Mouse (Mus musculus) erythroblast, embryonic 14.5 days (primary cell): ENCODE results near the gene Tmem258. TPM values are rescaled to one million over a fixed set of nuclear protein-coding genes. Genes with fewer than 3 reads are reported as not detected.

ENCODE experiments used
- H3K27me3 ChIP-seq: 2 replicates; pipeline ENCODE4 v1.6.1; 2012; ENCODE audit warnings: inconsistent platforms; ENCODE audit not compliant: control insufficient read depth
- H3K36me3 ChIP-seq: 2 replicates; pipeline ENCODE4 v1.6.1; 2012; ENCODE audit warnings: mild to moderate bottlenecking, inconsistent platforms; ENCODE audit not compliant: control insufficient read depth
- H3K4me1 ChIP-seq: 2 replicates; pipeline ENCODE4 v1.6.1; 2012; ENCODE audit warnings: inconsistent platforms; ENCODE audit not compliant: control insufficient read depth
- H3K4me3 ChIP-seq: replicated peaks from 2 replicates; pipeline ENCODE3; 2012; ENCODE audit warnings: moderate library complexity, mild to moderate bottlenecking, inconsistent platforms
- H3K9me3 ChIP-seq: 2 replicates; pipeline ENCODE4 v1.6.1; 2012; ENCODE audit warnings: low read length, inconsistent platforms, mixed read lengths; ENCODE audit not compliant: control insufficient read depth
- GATA1 ChIP-seq: IDR thresholded peaks from 2 replicates; pipeline ENCODE4 v1.6.1; 2012; ENCODE audit warnings: low read length, inconsistent platforms, mixed read lengths
- TAL1 ChIP-seq: IDR thresholded peaks from 3 replicates; pipeline ENCODE4 v1.6.1; 2012; ENCODE audit warnings: low read length, inconsistent platforms, mixed read lengths
- polyA plus RNA-seq: library from polyadenylated mRNA; stranded (reverse); fragments of >175 nt; gene quantifications from 2 replicates; pipeline ENCODE4 v1.2.3, GENCODE M21; 2012

Tmem258 gene
- polyA plus RNA-seq, 1 experiment, result 1.6 TPM

- Histone ChIP-seq H3K27me3 (no peaks in the 10 kb centered on the region), H3K36me3 (peaks cover 42% of the 10 kb centered on the region), H3K9me3 (no peaks in the 10 kb centered on the region), H3K4me1 (peaks cover 51% of the 10 kb centered on the region), H3K4me3 (peak within 1 kb of the TSS; percentile 91)
- no peak for TF ChIP-seq GATA1
- no peak for TF ChIP-seq TAL1
Measured at GRCm38 (mm10) chr19:10182670-10183298, 21.0 kb upstream of the Tmem258 start, which contains the start of gene Fads1. Gene Fads1 (plus strand): TSS chr19:10182888.

DNA sequence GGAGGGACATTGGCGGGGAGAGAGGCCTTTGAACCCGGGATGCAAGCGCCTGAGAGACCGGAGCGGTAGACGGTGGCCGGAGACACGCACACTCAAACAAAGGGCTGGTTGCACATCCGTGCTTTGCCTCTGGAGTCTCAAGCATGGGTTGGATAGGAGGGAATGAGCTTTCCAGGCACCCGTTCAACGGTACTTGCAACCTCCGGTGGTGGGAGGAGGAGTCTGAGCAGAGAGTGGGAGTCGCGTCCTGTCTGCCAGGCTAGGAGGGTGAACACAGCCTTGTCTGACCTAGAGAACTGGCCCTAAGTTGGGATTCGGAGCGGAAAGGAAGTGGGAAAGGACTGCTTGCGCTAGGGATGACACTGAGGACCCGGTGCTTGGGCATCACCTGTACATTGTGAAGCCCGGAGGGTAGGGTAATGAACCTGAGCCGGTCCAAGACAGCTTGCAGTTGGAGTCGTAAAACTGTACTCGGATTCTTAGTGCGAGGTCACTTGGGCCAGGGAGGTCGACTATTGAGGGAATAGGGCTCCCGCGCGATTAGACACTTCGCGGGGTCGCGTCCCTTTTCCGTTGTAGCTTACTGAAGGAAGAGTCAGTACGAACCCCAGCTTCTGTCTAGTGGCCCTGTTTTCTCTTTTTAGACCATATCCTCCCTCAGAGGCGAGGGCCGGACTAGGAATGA is 20.4 kb upstream of the Tmem258 start:
- peak overlapping the region; percentile 91 for H3K4me3 ChIP-seq

GRCm38 (mm10) chr19:10184096-10184495 is 19.7 kb upstream of the Tmem258 start:
- Histone ChIP-seq H3K4me3 (peak overlapping the region; percentile 91), H3K4me1 (peaks cover 51% of the 10 kb centered on the region), H3K9me3 (no peaks in the 10 kb centered on the region), H3K36me3 (peaks cover 55% of the 10 kb centered on the region), H3K27me3 (no peaks in the 10 kb centered on the region)
- TF ChIP-seq GATA1 (no peak), TAL1 (no peak)

More for the DNA sequence above, 20.4 kb upstream of the Tmem258 start:
- H3K36me3 ChIP-seq, result peaks cover 48% of the 10 kb centered on the region
- TF ChIP-seq GATA1, result no peak
- peaks cover 51% of the 10 kb centered on the region for H3K4me1 ChIP-seq
- no peaks in the 10 kb centered on the region for H3K27me3 ChIP-seq
- no peaks in the 10 kb centered on the region for H3K9me3 ChIP-seq

GRCm38 (mm10) chr19:10185876-10186275 is 17.9 kb upstream of the Tmem258 start:
- peaks cover 53% of the 10 kb centered on the region for H3K4me1 ChIP-seq
- H3K9me3 ChIP-seq, result no peaks in the 10 kb centered on the region
- no peak overlapping the region for H3K4me3 ChIP-seq
- peaks cover 73% of the 10 kb centered on the region for H3K36me3 ChIP-seq
- TF ChIP-seq TAL1, result no peak
- no peak for TF ChIP-seq GATA1
- H3K27me3 ChIP-seq, result no peaks in the 10 kb centered on the region

- H3K4me1 ChIP-seq, result peaks cover 53% of the 10 kb centered on the region
- H3K4me3 ChIP-seq, result no peak overlapping the region
- no peaks in the 10 kb centered on the region for H3K27me3 ChIP-seq
- TF ChIP-seq TAL1, result no peak
- TF ChIP-seq GATA1, result no peak
- H3K9me3 ChIP-seq, result no peaks in the 10 kb centered on the region
- H3K36me3 ChIP-seq, result peaks cover 80% of the 10 kb centered on the region
Measured at GRCm38 (mm10) chr19:10186569-10186968, 17.2 kb upstream of the Tmem258 start.

DNA sequence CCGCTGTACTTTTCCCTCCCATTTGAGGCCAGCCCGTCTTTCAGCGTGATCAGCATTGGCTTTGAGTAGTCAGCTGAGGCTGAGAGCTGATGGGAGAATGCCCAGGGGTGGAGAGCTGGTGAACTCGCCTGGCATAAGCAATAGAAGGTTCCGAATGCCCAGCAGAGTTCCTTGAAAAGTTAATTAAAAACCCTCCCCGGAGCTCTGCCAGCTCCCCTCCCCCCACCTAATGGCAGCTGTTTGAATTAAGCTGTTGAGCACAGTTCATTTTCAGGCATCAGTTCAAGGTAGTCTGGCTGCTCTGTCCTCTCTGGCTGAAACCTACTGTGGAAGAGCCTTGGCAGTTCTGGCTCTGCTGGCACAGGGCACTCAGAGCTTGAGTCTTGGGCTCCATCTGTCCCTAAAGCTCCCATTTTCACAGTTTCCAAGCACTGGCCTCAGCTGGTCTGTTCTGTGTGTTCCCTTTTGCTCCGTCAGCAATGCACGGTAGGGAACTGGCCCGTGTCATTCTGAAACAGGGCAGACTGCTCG is 15.5 kb upstream of the Tmem258 start:
- peaks cover 97% of the 10 kb centered on the region for H3K36me3 ChIP-seq
- no peak overlapping the region for H3K4me3 ChIP-seq
- no peak for TF ChIP-seq GATA1
- no peak for TF ChIP-seq TAL1
- H3K9me3 ChIP-seq, result no peaks in the 10 kb centered on the region
- no peaks in the 10 kb centered on the region for H3K27me3 ChIP-seq
- peaks cover 44% of the 10 kb centered on the region for H3K4me1 ChIP-seq

GRCm38 (mm10) chr19:10189022-10189421 is 14.8 kb upstream of the Tmem258 start:
- peaks cover 37% of the 10 kb centered on the region for H3K4me1 ChIP-seq
- H3K9me3 ChIP-seq, result no peaks in the 10 kb centered on the region
- H3K27me3 ChIP-seq, result no peaks in the 10 kb centered on the region
- no peak overlapping the region for H3K4me3 ChIP-seq
- peaks cover 100% of the 10 kb centered on the region for H3K36me3 ChIP-seq
- TF ChIP-seq TAL1 (no peak), GATA1 (no peak)

DNA sequence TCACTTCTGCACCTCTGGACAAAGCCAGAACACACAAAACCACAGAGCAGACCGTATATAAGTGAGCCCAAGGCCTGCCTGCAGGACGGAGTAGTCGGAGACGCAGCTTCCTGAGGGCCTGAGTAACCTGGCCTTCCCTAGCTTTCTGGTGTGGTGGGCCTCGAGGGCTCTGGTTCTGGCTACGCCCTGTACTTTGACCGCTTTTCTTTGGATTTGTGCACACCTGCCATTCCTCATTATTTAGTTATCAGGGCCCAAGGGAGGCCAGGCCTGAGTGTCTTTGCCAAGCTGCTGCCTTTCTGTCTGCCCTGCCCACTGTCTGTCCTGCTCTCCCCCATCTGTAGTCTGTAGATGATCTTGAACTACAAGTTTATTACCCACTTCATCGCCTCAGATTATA is 13.9 kb upstream of the Tmem258 start:
- peaks cover 28% of the 10 kb centered on the region for H3K4me1 ChIP-seq
- H3K4me3 ChIP-seq, result no peak overlapping the region

GRCm38 (mm10) chr19:10190796-10191195 is 13.0 kb upstream of the Tmem258 start:
- no peak overlapping the region for H3K4me3 ChIP-seq
- H3K9me3 ChIP-seq, result no peaks in the 10 kb centered on the region
- H3K36me3 ChIP-seq, result peaks cover 100% of the 10 kb centered on the region
- no peak for TF ChIP-seq TAL1
- TF ChIP-seq GATA1, result no peak
- H3K4me1 ChIP-seq, result peaks cover 21% of the 10 kb centered on the region
- no peaks in the 10 kb centered on the region for H3K27me3 ChIP-seq

More for the DNA sequence above, 13.9 kb upstream of the Tmem258 start:
- Histone ChIP-seq H3K36me3 (peaks cover 100% of the 10 kb centered on the region), H3K27me3 (no peaks in the 10 kb centered on the region), H3K9me3 (no peaks in the 10 kb centered on the region)
- no peak for TF ChIP-seq TAL1
- TF ChIP-seq GATA1, result no peak
